Mouse (Mus musculus) intestine, postnatal 0 days (tissue): ENCODE results near the gene Ankrd50. TPM values are rescaled to one million over a fixed set of nuclear protein-coding genes. Genes with fewer than 3 reads are reported as not detected.

Experiments
- ATAC-seq: fragments of 200-750 bp; cut with Nextera tagmentation; 2 replicates; pipeline ENCODE4 v1.8.0; 2017; ENCODE audit warnings: mild to moderate bottlenecking, moderate TSS enrichment, moderate library complexity
- H3K27ac ChIP-seq: fragments of 300-500 bp; sonication (generic); 2 replicates; pipeline ENCODE4 v1.5.1; 2014; ENCODE audit warnings: mild to moderate bottlenecking, low read depth, low read length, moderate library complexity
- H3K27me3 ChIP-seq: fragments of 300-500 bp; sonication (generic); replicated peaks from 2 replicates; pipeline ENCODE4 v1.6.1; 2014; ENCODE audit warnings: low read length, mixed read lengths; ENCODE audit not compliant: control insufficient read depth, insufficient read depth
- H3K36me3 ChIP-seq: fragments of 300-500 bp; sonication (generic); 2 replicates; pipeline ENCODE4 v1.6.1; 2014; ENCODE audit warnings: mild to moderate bottlenecking, moderate library complexity; ENCODE audit not compliant: control insufficient read depth, insufficient read depth
- H3K4me1 ChIP-seq: fragments of 300-500 bp; sonication (generic); replicated peaks from 2 replicates; pipeline ENCODE4 v1.6.1; 2014; ENCODE audit warnings: antibody characterized with exemption, low read length, mixed read lengths; ENCODE audit not compliant: control insufficient read depth, insufficient read depth
- H3K4me2 ChIP-seq: fragments of 300-500 bp; sonication (generic); replicated peaks from 2 replicates; pipeline ENCODE4 v1.6.1; 2014; ENCODE audit warnings: low read depth, mild to moderate bottlenecking, moderate library complexity
- H3K4me3 ChIP-seq: fragments of 300-500 bp; sonication (generic); 2 replicates; pipeline ENCODE4 v1.5.1; 2014; ENCODE audit warnings: low read depth, low read length
- H3K9ac ChIP-seq: fragments of 300-500 bp; sonication (generic); 2 replicates; pipeline ENCODE4 v1.6.1; 2014; ENCODE audit warnings: mild to moderate bottlenecking, low read depth, low read length
- H3K9me3 ChIP-seq: fragments of 300-500 bp; sonication (generic); 2 replicates; pipeline ENCODE4 v1.6.1; 2016; ENCODE audit warnings: mixed run types; ENCODE audit not compliant: control insufficient read depth
- CTCF ChIP-seq: sonication (generic); IDR thresholded peaks from 2 replicates; pipeline ENCODE4 v1.5.1; 2016; ENCODE audit warnings: low read depth, mild to moderate bottlenecking, control low read depth, antibody characterized with exemption, moderate library complexity
- WGBS: fragments of 180-500 bp; shearing (Covaris S2); extraction: QIAGEN DNeasy Blood & Tissue Kit; methylation state at CpG from one replicate; pipeline ENCODE4 v1.1.7; 2014; 5-methylcytosine and 5-hydroxymethylcytosine counted together
- polyA plus RNA-seq: library from polyadenylated mRNA; unstranded; fragments of >200 nt; fragmentation: Nextera tagmentation; extraction: Ambion mirVana; gene quantifications from 2 replicates; pipeline ENCODE4 v1.2.1, GENCODE M21; 2015

Ankrd50 gene
- polyA plus RNA-seq, 1 experiment from 2014 or later = 6.9 TPM

GRCm38 (mm10) chr3:38501739-38502138 lies 17.1 kb upstream of the Ankrd50 start:
- Histone ChIP-seq H3K4me3 (no peak overlapping the region), H3K4me2 (no peak overlapping the region), H3K4me1 (no peaks in the 10 kb centered on the region), H3K9ac (no peak overlapping the region), H3K9me3 (no peaks in the 10 kb centered on the region), H3K36me3 (no peaks in the 10 kb centered on the region), H3K27me3 (no peaks in the 10 kb centered on the region), H3K27ac (no peak overlapping the region)
- ATAC-seq = no peak
- 91% methylated on average over 2 of the region's 2 CpGs for WGBS
- no peak for TF ChIP-seq CTCF

GRCm38 (mm10) chr3:38501316-38501715 lies 16.7 kb upstream of the Ankrd50 start:
- ATAC-seq = no peak
- no peaks in the 10 kb centered on the region for H3K27me3 ChIP-seq
- no peak for TF ChIP-seq CTCF
- H3K27ac ChIP-seq = no peak overlapping the region
- 70% methylated on average over 5 of the region's 5 CpGs for WGBS
- no peaks in the 10 kb centered on the region for H3K4me1 ChIP-seq
- H3K4me2 ChIP-seq = no peak overlapping the region
- H3K9me3 ChIP-seq = no peaks in the 10 kb centered on the region
- no peaks in the 10 kb centered on the region for H3K36me3 ChIP-seq
- no peak overlapping the region for H3K4me3 ChIP-seq
- no peak overlapping the region for H3K9ac ChIP-seq

- H3K9ac ChIP-seq = no peak overlapping the region
- no peaks in the 10 kb centered on the region for H3K36me3 ChIP-seq
- no peaks in the 10 kb centered on the region for H3K9me3 ChIP-seq
- no peak overlapping the region for H3K27ac ChIP-seq
- TF ChIP-seq CTCF = no peak
- no peak for ATAC-seq
- H3K4me3 ChIP-seq = no peak overlapping the region
- H3K4me1 ChIP-seq = no peaks in the 10 kb centered on the region
- H3K27me3 ChIP-seq = no peaks in the 10 kb centered on the region
- no peak overlapping the region for H3K4me2 ChIP-seq
- 97% methylated on average over 3 of the region's 3 CpGs for WGBS
Observed at GRCm38 (mm10) chr3:38498561-38498960, 13.9 kb upstream of the Ankrd50 start.

- Histone ChIP-seq H3K9me3 (no peaks in the 10 kb centered on the region), H3K4me3 (no peak overlapping the region), H3K4me2 (no peak overlapping the region), H3K27ac (no peak overlapping the region), H3K4me1 (no peaks in the 10 kb centered on the region), H3K36me3 (no peaks in the 10 kb centered on the region), H3K9ac (no peak overlapping the region), H3K27me3 (no peaks in the 10 kb centered on the region)
- 77% methylated on average over 3 of the region's 3 CpGs for WGBS
- no peak for TF ChIP-seq CTCF
- no peak for ATAC-seq
Observed at GRCm38 (mm10) chr3:38496795-38497385, 12.2 kb upstream of the Ankrd50 start.

- Histone ChIP-seq H3K36me3 (no peaks in the 10 kb centered on the region), H3K4me2 (no peak overlapping the region), H3K9ac (no peak overlapping the region), H3K4me1 (no peaks in the 10 kb centered on the region; the same call in 1 of the 2 replicates), H3K4me3 (no peak overlapping the region), H3K27ac (no peak overlapping the region), H3K27me3 (no peaks in the 10 kb centered on the region), H3K9me3 (no peaks in the 10 kb centered on the region)
- WGBS = 78% methylated on average over 3 of the region's 3 CpGs
- no peak for TF ChIP-seq CTCF
- ATAC-seq = no peak
Observed at GRCm38 (mm10) chr3:38491702-38492101, 7.1 kb upstream of the Ankrd50 start.

- 78% methylated on average over 3 of the region's 3 CpGs for WGBS
- Histone ChIP-seq H3K4me2 (no peak overlapping the region), H3K9ac (no peak overlapping the region), H3K36me3 (no peaks in the 10 kb centered on the region), H3K4me1 (no peaks in the 10 kb centered on the region; the same call in 1 of the 2 replicates), H3K27ac (no peak overlapping the region), H3K27me3 (no peaks in the 10 kb centered on the region), H3K4me3 (no peak overlapping the region), H3K9me3 (no peaks in the 10 kb centered on the region)
- TF ChIP-seq CTCF = no peak
- no peak for ATAC-seq
Observed at GRCm38 (mm10) chr3:38491236-38491635, 6.6 kb upstream of the Ankrd50 start.

GRCm38 (mm10) chr3:38490720-38491119 lies 6.1 kb upstream of the Ankrd50 start:
- H3K9me3 ChIP-seq = no peaks in the 10 kb centered on the region
- ATAC-seq = no peak
- WGBS = 55% methylated on average over 2 of the region's 2 CpGs
- no peak overlapping the region for H3K4me3 ChIP-seq
- H3K4me1 ChIP-seq = no peaks in the 10 kb centered on the region; the same call in 1 of the 2 replicates
- no peak overlapping the region for H3K27ac ChIP-seq
- no peaks in the 10 kb centered on the region for H3K27me3 ChIP-seq
- no peak for TF ChIP-seq CTCF
- H3K9ac ChIP-seq = no peak overlapping the region
- H3K4me2 ChIP-seq = no peak overlapping the region
- H3K36me3 ChIP-seq = no peaks in the 10 kb centered on the region
